Mouse (Mus musculus) heart, postnatal 25 days (tissue): ENCODE measurements around the gene Pak6. TPM values are rescaled to one million over a fixed set of nuclear protein-coding genes. Genes with fewer than 3 reads are reported as not detected.

Source experiments
- DNase-seq: peaks from one replicate; pipeline ENCODE4 v3.0.0; 2022; ENCODE audit warnings: low spot score
- intact Hi-C: fragments of 180-260 bp; cut with DNase I; formaldehyde crosslinking; loops from one replicate; pipeline ENCODE4 v1.15.1; 2025
- total RNA-seq, 2 experiments: library from RNA; stranded (reverse); gene quantifications; 2 replicates each; pipeline ENCODE4 v1.2.3; 2021

The Pak6 gene
- total RNA-seq, 2 experiments from 2014 or later = 6.4 to 9.9 TPM

DNA sequence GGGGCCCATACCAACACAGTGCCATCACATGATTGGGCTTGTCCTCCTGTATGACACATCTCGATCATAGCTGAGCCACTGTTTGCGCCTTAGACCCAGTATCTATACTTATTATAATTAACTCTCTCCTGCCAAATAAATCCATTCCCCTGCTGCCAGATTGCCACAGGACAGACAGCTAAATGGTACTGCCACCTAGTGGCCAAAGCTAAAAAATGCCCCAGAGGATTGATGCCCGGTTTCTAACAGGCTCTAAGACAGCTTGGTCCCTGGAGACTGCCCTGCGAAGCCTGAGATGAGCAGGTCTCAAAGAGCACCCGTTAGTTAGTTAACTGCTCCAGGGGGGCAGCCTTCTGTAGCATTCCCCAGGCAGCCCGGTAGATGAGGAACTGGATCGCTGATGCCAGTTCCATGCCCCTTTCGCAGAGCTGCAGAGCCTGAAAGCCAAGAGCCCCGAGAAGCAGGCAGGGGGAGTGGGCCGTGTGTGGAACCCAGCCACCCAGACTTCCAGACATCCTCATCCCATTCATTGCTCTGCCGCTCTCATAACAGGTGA lies 32.7 kb downstream of the Pak6 start:
- no peak for DNase-seq
- intact Hi-C loops = loop anchor here (1.0 to 5.0 kb wide), 2 partner anchors 57 to 208 kb away; no protein-coding TSS in a partner anchor

DNA sequence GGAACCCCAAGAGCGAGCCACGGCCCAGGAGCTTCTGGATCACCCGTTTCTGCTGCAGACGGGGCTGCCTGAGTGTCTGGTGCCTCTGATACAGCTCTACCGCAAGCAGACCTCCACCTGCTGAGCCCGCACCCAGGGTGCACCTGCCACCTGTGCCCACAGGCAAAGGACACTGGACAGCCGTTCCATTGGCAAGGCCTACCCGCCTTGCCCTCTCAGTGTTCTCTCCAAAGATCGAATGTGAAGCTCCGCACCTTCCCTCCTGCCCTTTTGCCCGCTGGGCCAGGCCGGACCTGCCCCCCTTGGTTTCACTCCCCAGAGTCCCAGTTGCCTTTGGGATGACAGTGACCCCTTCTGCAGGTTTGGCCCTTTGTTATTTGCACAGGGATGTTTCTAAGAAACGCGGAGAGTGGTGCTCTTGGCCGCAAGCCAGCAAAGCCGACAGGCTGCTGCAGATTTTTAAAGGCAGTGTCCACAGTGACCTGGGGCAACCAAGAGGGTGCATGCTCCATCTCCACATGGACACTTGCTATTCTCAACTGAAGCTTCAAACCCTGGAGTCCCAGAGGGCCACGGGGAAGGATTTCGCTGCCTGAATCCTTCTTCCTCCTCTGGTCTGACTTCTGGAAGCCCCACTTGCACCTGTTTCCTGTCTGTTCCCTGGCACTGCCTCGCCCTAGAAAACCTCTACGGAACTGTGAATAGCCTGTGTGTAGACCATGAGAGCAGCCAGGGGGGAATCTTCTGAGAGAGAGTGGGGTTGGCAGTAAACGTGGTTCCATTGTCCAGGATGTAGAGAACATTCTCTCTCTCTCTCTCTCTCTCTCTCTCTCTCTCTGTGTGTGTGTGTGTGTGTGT lies 33.6 kb downstream of the Pak6 start:
- intact Hi-C loops = loop anchor here (5.0 kb wide), 1 partner anchor 209 kb away; no protein-coding TSS in a partner anchor
- no peak for DNase-seq

DNA sequence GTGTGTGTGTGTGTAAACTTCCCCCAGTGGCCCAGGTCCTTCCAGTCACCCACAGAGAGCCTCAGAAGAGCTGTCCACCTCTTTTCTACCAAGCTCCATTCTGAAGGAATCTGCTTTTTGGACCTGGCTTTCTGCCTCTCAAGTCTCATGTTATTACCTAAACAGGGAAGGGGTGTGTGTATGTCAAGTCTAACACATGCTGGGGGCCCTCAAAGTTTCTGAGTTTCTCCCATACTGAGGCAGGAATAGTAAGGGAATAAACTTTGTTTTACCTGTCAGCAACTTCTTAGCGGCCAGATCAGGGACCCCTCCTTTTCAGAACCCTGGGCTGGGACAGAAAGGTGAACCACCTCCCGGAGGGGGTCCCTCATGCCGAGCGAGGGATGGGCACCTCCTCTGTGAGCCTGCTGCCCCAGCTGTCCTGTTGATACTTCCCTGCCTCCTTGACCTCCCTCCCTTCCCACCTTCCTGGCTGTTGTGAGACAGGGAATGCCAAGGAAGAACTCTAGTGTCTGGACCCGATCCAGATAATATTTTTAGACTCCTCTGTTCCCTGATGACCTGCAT lies 34.3 kb downstream of the Pak6 start:
- no peak for DNase-seq
- intact Hi-C loops = loop anchor here (5.0 kb wide), 1 partner anchor 210 kb away; no protein-coding TSS in a partner anchor

GRCm38 (mm10) chr2:118697955-118698354 lies 34.9 kb downstream of the Pak6 start:
- DNase-seq = no peak
- intact Hi-C loops = loop anchor here (5.0 kb wide), 1 partner anchor 211 kb away; no protein-coding TSS in a partner anchor

GRCm38 (mm10) chr2:118700179-118701062 lies 37.3 kb downstream of the Pak6 start:
- intact Hi-C loops = loop anchor here (1.0 to 5.0 kb wide), 3 partner anchors 28 to 183 kb away; partner anchors contain the start of gene Plcb2

GRCm38 (mm10) chr2:118701161-118701560 lies 38.1 kb downstream of the Pak6 start:
- DNase-seq = no peak
- intact Hi-C loops = loop anchor here (2.0 to 5.0 kb wide), 2 partner anchors 28 to 41 kb away; partner anchors contain the start of gene Plcb2

More at GRCm38 (mm10) chr2:118700179-118701062, 37.3 kb downstream of the Pak6 start:
- DNase-seq = peak; percentile 46

GRCm38 (mm10) chr2:118701971-118702882 lies 39.1 kb downstream of the Pak6 start:
- no peak for DNase-seq
- intact Hi-C loops = loop anchor here (2.0 to 5.0 kb wide), 2 partner anchors 27 to 40 kb away; partner anchors contain the start of gene Plcb2

DNA sequence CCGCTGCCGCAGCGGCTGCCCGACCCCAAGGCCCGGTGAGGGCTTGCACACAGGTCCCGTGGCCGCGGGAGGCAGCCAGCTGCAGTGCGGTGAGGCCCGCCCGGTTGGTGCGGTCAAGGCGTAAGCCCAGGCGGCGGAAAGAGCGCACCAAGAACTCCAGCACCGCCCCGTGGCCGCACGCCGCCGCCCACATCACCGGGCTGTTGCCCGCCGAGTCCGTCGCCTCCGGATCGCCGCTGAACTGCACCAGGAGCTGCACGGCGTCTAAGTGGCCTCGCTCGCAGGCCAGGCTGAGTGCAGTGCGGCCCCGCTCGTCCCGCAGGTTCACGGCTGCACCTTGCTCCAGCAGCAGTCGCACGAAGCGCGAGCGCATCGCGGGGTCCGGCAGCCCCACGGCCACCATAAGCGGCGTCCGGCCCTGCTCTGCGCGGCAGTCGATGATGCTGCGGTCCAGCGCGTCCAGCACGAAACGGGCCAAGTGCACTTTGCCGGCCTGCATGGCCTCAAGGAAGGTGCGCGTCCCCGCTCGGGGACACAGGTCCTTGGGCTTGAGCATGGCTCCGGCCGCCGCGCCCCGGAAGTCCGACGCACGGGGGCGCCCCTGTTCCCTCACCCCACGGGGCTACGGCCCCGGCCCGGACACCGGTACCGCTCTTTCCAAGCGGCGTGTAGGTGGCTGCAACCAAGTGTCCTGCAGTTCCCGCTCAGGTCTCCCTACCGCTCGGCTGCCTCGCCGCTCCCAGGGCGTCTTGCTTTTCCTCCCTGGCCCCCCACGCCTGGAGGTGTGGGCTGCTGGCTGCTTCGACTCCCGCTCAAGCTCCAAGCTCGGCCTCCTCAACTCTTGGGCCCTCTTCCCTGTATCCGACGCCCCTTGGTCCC lies 40.0 kb downstream of the Pak6 start:
- no peak for DNase-seq
- intact Hi-C loops = loop anchor here (5.0 kb wide), 1 partner anchor 39 kb away; no protein-coding TSS in a partner anchor

GRCm38 (mm10) chr2:118703913-118704730 lies 41.0 kb downstream of the Pak6 start, which contains the start of gene Ankrd63:
Gene Ankrd63, minus strand, starts transcription at chr2:118703963.
- intact Hi-C loops = loop anchor here (5.0 kb wide), 1 partner anchor 38 kb away; no protein-coding TSS in a partner anchor
- DNase-seq = no peak

- no peak for DNase-seq
- intact Hi-C loops = no loop called here
Observed at GRCm38 (mm10) chr2:118706436-118706835, 43.3 kb downstream of the Pak6 start.

GRCm38 (mm10) chr2:118708472-118708871 lies 45.4 kb downstream of the Pak6 start:
- no peak for DNase-seq
- intact Hi-C loops = no loop called here

DNA sequence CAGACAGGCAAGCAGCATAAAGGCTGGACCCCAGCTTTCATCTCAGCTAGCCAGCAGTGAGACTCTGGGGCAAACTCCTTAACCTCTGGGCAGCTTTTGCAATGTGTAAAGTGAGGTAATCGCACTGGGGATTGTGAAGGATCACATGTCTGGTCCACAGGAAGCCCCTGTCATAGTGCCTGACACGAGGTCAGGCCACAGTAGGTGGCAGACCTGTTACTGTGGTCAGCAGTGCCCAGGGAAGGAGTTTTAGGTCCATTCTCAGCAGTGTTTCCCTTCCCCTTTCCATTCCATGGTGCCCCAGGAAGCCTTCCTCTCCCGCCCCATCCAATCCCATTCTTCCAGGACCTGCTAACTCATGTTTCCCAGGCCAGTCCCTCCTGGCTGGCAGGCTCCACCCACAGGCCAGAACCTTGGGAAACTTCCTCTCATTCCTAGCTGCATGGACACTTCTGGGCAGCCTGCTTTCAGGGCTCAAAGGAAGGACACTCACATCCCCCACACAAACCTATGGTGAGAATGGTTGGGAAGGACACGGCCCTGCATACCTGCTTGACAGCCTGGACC lies 46.6 kb downstream of the Pak6 start:
- DNase-seq = no peak
- intact Hi-C loops = no loop called here

DNA sequence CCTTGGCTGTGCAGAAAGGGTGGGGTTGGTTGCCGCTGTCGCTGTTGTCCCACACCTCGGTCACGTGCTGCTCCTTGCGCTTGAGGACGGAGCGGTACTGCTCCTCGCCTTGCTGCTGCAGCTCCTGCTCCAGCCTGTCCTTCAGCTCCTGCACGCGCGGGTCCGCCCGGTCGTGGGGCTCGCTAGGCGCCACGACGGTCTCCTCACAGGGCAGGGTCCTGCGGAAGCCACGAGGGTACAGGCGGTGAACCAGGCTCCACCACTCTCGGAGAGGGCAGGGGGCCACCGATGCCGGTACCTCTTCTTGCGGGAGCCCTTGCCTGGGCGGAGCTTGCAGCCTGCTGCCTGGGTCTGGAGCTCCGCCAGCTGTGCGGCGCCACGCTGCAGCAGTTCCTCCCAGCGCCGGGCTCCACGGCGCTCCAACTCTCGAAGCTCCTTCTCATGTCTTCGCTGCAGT lies 48.0 kb downstream of the Pak6 start:
- DNase-seq = no peak
- intact Hi-C loops = no loop called here

DNA sequence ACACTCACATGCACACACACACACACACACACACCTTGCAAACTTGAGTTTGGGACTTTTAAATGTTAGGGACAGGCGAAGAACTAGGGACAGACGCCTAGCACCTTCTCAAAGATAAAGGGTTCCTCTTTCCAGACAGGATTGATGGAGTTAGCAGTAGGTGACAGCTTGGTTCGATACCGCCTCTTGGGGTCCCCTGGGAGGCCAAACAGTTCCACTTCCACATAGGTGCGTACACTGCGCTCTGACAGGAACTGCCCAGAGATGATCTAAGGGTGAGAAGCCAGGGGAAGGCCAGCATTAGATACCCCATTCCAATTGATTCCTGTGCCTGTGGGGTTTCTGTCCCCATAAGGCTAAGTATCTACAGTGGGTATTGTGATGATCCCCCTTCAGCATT lies 50.5 kb downstream of the Pak6 start:
- DNase-seq = no peak
- intact Hi-C loops = no loop called here

- DNase-seq = no peak
- intact Hi-C loops = no loop called here
Observed at GRCm38 (mm10) chr2:118714230-118714629, 51.1 kb downstream of the Pak6 start.

GRCm38 (mm10) chr2:118716677-118717076 lies 53.6 kb downstream of the Pak6 start:
- intact Hi-C loops = no loop called here
- DNase-seq = peak; percentile 36
